Mouse (Mus musculus): ENCODE measurements around the gene Dnmt3l. TPM values are rescaled to one million over a fixed set of nuclear protein-coding genes. Genes with fewer than 3 reads are reported as not detected.

The Dnmt3l gene
- not detected for polyA plus RNA-seq (2017; shearing (Covaris generic))

GRCm38 (mm10) chr10:78041647-78042046 is at the start of gene Dnmt3l:
Gene Dnmt3l, plus strand, starts transcription at chr10:78041947.

GRCm38 (mm10) chr10:78009945-78010293 is 31.8 kb upstream of the Dnmt3l start, which contains the start of gene Pfkl:
Gene Pfkl, minus strand, starts transcription at chr10:78010083.

GRCm38 (mm10) chr10:78043406-78043836 is 1.7 kb downstream of the Dnmt3l start, which contains the start of gene Aire:
Gene Aire, minus strand, starts transcription at chr10:78043610.

GRCm38 (mm10) chr10:78069101-78070011 is 27.6 kb downstream of the Dnmt3l start, which contains the start of gene Icosl:
Gene Icosl, plus strand, starts transcription at chr10:78069302.

Other genes with a start within 250 kb of the Dnmt3l start
- gene Gm9639, start 246.9 kb upstream of the Dnmt3l start, polyA plus RNA-seq (2017; shearing (Covaris generic)): not detected
- gene Gm19668, start 242.8 kb upstream of the Dnmt3l start, polyA plus RNA-seq (2017; shearing (Covaris generic)): not detected
- gene Gm9507, start 230.1 kb upstream of the Dnmt3l start, polyA plus RNA-seq (2017; shearing (Covaris generic)): not detected
- not detected for gene Gm2696, start 227.3 kb upstream of the Dnmt3l start, polyA plus RNA-seq (2017; shearing (Covaris generic))
- not detected for gene Krtap10-4, start 214.9 kb upstream of the Dnmt3l start, polyA plus RNA-seq (2017; shearing (Covaris generic))
- gene Krtap10-10, start 206.0 kb upstream of the Dnmt3l start, polyA plus RNA-seq (2017; shearing (Covaris generic)): not detected
- gene Gm36176, start 195.1 kb upstream of the Dnmt3l start, polyA plus RNA-seq (2017; shearing (Covaris generic)): not detected
- gene Gm10318, start 189.1 kb upstream of the Dnmt3l start, polyA plus RNA-seq (2017; shearing (Covaris generic)): not detected
- not detected for gene Gm3285, start 180.0 kb upstream of the Dnmt3l start, polyA plus RNA-seq (2017; shearing (Covaris generic))
- gene Lrrc3, start 139.4 kb upstream of the Dnmt3l start, polyA plus RNA-seq (2017; shearing (Covaris generic)): 0.11 TPM
- gene Trpm2, start 71.4 kb upstream of the Dnmt3l start, polyA plus RNA-seq (2017; shearing (Covaris generic)): 0.49 TPM
- 8.2 TPM for gene 1810043G02Rik, start 63.4 kb upstream of the Dnmt3l start, polyA plus RNA-seq (2017; shearing (Covaris generic))
- gene Pfkl, start 31.9 kb upstream of the Dnmt3l start, polyA plus RNA-seq (2017; shearing (Covaris generic)): 69.3 TPM
- 0.34 TPM for gene Aire, start 1.7 kb downstream of the Dnmt3l start, polyA plus RNA-seq (2017; shearing (Covaris generic))
- 8.9 TPM for gene Icosl, start 27.4 kb downstream of the Dnmt3l start, polyA plus RNA-seq (2017; shearing (Covaris generic))
- gene D10Jhu81e, start 127.8 kb downstream of the Dnmt3l start, polyA plus RNA-seq (2017; shearing (Covaris generic)): 71.3 TPM
- gene Pwp2, start 143.2 kb downstream of the Dnmt3l start, polyA plus RNA-seq (2017; shearing (Covaris generic)): 28.0 TPM
- 40.8 TPM for gene Trappc10, start 202.7 kb downstream of the Dnmt3l start, polyA plus RNA-seq (2017; shearing (Covaris generic))